Mouse (Mus musculus) limb, embryonic 13.5 days (tissue): ENCODE measurements around the gene Ehd4. TPM values are rescaled to one million over a fixed set of nuclear protein-coding genes. Genes with fewer than 3 reads are reported as not detected.

Source experiments
- ATAC-seq: fragments of 200-750 bp; cut with Nextera tagmentation; 2 replicates; pipeline ENCODE4 v1.8.0; 2017; ENCODE audit warnings: low read depth, moderate number of reproducible peaks, moderate TSS enrichment; ENCODE audit not compliant: low FRiP score
- H3K27ac ChIP-seq: fragments of 300-500 bp; sonication (generic); 2 replicates; pipeline ENCODE4 v1.5.1; 2015; ENCODE audit warnings: inconsistent platforms, mild to moderate bottlenecking, moderate library complexity
- H3K27me3 ChIP-seq: fragments of 300-500 bp; sonication (generic); 2 replicates; pipeline ENCODE4 v1.6.1; 2015; ENCODE audit warnings: mild to moderate bottlenecking, inconsistent platforms
- H3K36me3 ChIP-seq: fragments of 300-500 bp; sonication (generic); 2 replicates; pipeline ENCODE4 v1.6.1; 2015; ENCODE audit warnings: inconsistent platforms, mild to moderate bottlenecking, moderate library complexity
- H3K4me1 ChIP-seq: fragments of 300-500 bp; sonication (generic); 2 replicates; pipeline ENCODE4 v1.6.1; 2015; ENCODE audit warnings: inconsistent platforms
- H3K4me2 ChIP-seq: fragments of 300-500 bp; sonication (generic); replicated peaks from 2 replicates; pipeline ENCODE4 v1.6.1; 2015; ENCODE audit warnings: inconsistent platforms, mild to moderate bottlenecking, moderate library complexity
- H3K4me3 ChIP-seq: fragments of 300-500 bp; sonication (generic); 2 replicates; pipeline ENCODE4 v1.5.1; 2015; ENCODE audit warnings: moderate library complexity, mild to moderate bottlenecking, inconsistent platforms
- H3K9ac ChIP-seq: fragments of 300-500 bp; sonication (generic); 2 replicates; pipeline ENCODE4 v1.6.1; 2015; ENCODE audit warnings: mild to moderate bottlenecking, inconsistent platforms
- H3K9me3 ChIP-seq: fragments of 300-500 bp; sonication (generic); 2 replicates; pipeline ENCODE4 v1.6.1; 2016; ENCODE audit warnings: inconsistent platforms
- WGBS: fragments of 180-500 bp; shearing (Covaris S2); methylation state at CpG from one replicate; pipeline ENCODE4 v1.1.7; 2015; 5-methylcytosine and 5-hydroxymethylcytosine counted together
- polyA plus RNA-seq: library from polyadenylated mRNA; unstranded; fragments of >200 nt; fragmentation: Nextera tagmentation; extraction: Ambion mirVana; gene quantifications from 2 replicates; pipeline ENCODE4 v1.2.1, GENCODE M21; 2015

Ehd4 gene
- polyA plus RNA-seq, 1 experiment from 2014 or later, result 40.4 TPM

- no peak overlapping the region for H3K9ac ChIP-seq
- WGBS, result 71% methylated on average over 9 of the region's 9 CpGs
- H3K27ac ChIP-seq, result no peak overlapping the region
- H3K4me1 ChIP-seq, result no peaks in the 10 kb centered on the region
- H3K27me3 ChIP-seq, result no peaks in the 10 kb centered on the region
- H3K4me2 ChIP-seq, result no peak overlapping the region
- no peak for ATAC-seq
- H3K36me3 ChIP-seq, result no peaks in the 10 kb centered on the region
- no peaks in the 10 kb centered on the region for H3K9me3 ChIP-seq
- H3K4me3 ChIP-seq, result no peak overlapping the region
Measured at GRCm38 (mm10) chr2:120060651-120061050, 93.8 kb downstream of the Ehd4 start.

GRCm38 (mm10) chr2:120060190-120060589 lies 94.2 kb downstream of the Ehd4 start:
- Histone ChIP-seq H3K4me2 (no peak overlapping the region), H3K4me1 (no peaks in the 10 kb centered on the region), H3K9me3 (no peaks in the 10 kb centered on the region), H3K27me3 (no peaks in the 10 kb centered on the region), H3K9ac (no peak overlapping the region), H3K4me3 (no peak overlapping the region), H3K36me3 (no peaks in the 10 kb centered on the region), H3K27ac (no peak overlapping the region)
- no peak for ATAC-seq
- 52% methylated on average over 6 of the region's 6 CpGs for WGBS

- WGBS, result 81% methylated on average over 3 of the region's 3 CpGs
Measured at GRCm38 (mm10) chr2:120059466-120059865, 94.9 kb downstream of the Ehd4 start.

GRCm38 (mm10) chr2:120058818-120059217 lies 95.6 kb downstream of the Ehd4 start:
- no peak for ATAC-seq
- no peak overlapping the region for H3K4me3 ChIP-seq
- H3K4me2 ChIP-seq, result no peak overlapping the region
- H3K27ac ChIP-seq, result no peak overlapping the region
- H3K4me1 ChIP-seq, result no peaks in the 10 kb centered on the region
- H3K36me3 ChIP-seq, result no peaks in the 10 kb centered on the region
- WGBS, result 78% methylated on average over 4 of the region's 4 CpGs
- H3K9me3 ChIP-seq, result no peaks in the 10 kb centered on the region
- H3K9ac ChIP-seq, result no peak overlapping the region
- no peaks in the 10 kb centered on the region for H3K27me3 ChIP-seq

More at GRCm38 (mm10) chr2:120059466-120059865, 94.9 kb downstream of the Ehd4 start:
- H3K36me3 ChIP-seq, result no peaks in the 10 kb centered on the region
- no peak overlapping the region for H3K4me3 ChIP-seq
- no peak overlapping the region for H3K9ac ChIP-seq
- no peak overlapping the region for H3K27ac ChIP-seq
- no peaks in the 10 kb centered on the region for H3K27me3 ChIP-seq
- H3K9me3 ChIP-seq, result no peaks in the 10 kb centered on the region
- H3K4me2 ChIP-seq, result no peak overlapping the region
- H3K4me1 ChIP-seq, result no peaks in the 10 kb centered on the region
- no peak for ATAC-seq

- no peak overlapping the region for H3K27ac ChIP-seq
- 82% methylated on average over 10 of the region's 10 CpGs for WGBS
- no peak overlapping the region for H3K4me2 ChIP-seq
- H3K36me3 ChIP-seq, result no peaks in the 10 kb centered on the region
- H3K4me3 ChIP-seq, result no peak overlapping the region
- H3K27me3 ChIP-seq, result no peaks in the 10 kb centered on the region
- H3K4me1 ChIP-seq, result peaks cover 4% of the 10 kb centered on the region; the same call in 1 of the 2 replicates
- H3K9ac ChIP-seq, result no peak overlapping the region
- H3K9me3 ChIP-seq, result no peaks in the 10 kb centered on the region
- ATAC-seq, result no peak
Measured at GRCm38 (mm10) chr2:120055923-120056322, 98.5 kb downstream of the Ehd4 start.

GRCm38 (mm10) chr2:120054771-120055552 lies 99.4 kb downstream of the Ehd4 start:
- Histone ChIP-seq H3K36me3 (no peaks in the 10 kb centered on the region), H3K4me3 (no peak overlapping the region), H3K4me1 (peaks cover 4% of the 10 kb centered on the region; the same call in 1 of the 2 replicates), H3K9me3 (no peaks in the 10 kb centered on the region), H3K27me3 (no peaks in the 10 kb centered on the region), H3K27ac (no peak overlapping the region), H3K9ac (no peak overlapping the region), H3K4me2 (no peak overlapping the region)
- WGBS, result 87% methylated on average over 12 of the region's 12 CpGs
- no peak for ATAC-seq

- Histone ChIP-seq H3K9ac (no peak overlapping the region), H3K9me3 (no peaks in the 10 kb centered on the region), H3K4me3 (no peak overlapping the region), H3K4me1 (peaks cover 14% of the 10 kb centered on the region; the same call in 1 of the 2 replicates), H3K27ac (no peak overlapping the region), H3K4me2 (no peak overlapping the region), H3K36me3 (no peaks in the 10 kb centered on the region), H3K27me3 (0 out of 2 replicates have a peak, but pooled peaks cover 3% of the 10 kb centered on the region)
- 66% methylated on average over 6 of the region's 6 CpGs for WGBS
- no peak for ATAC-seq
Measured at GRCm38 (mm10) chr2:120051405-120051804, 103.0 kb downstream of the Ehd4 start.

- no peak overlapping the region for H3K9ac ChIP-seq
- H3K4me3 ChIP-seq, result no peak overlapping the region
- WGBS, result 51% methylated on average over 10 of the region's 10 CpGs
- H3K4me2 ChIP-seq, result no peak overlapping the region
- H3K4me1 ChIP-seq, result peaks cover 26% of the 10 kb centered on the region
- no peak overlapping the region for H3K27ac ChIP-seq
- no peaks in the 10 kb centered on the region for H3K36me3 ChIP-seq
- 0 out of 2 replicates have a peak, but pooled peaks cover 3% of the 10 kb centered on the region for H3K27me3 ChIP-seq
- no peak for ATAC-seq
- no peaks in the 10 kb centered on the region for H3K9me3 ChIP-seq
Measured at GRCm38 (mm10) chr2:120049632-120050274, 104.7 kb downstream of the Ehd4 start.

GRCm38 (mm10) chr2:120048173-120048572 lies 106.2 kb downstream of the Ehd4 start:
- H3K4me2 ChIP-seq, result no peak overlapping the region
- no peak overlapping the region for H3K9ac ChIP-seq
- ATAC-seq, result no peak
- H3K4me3 ChIP-seq, result no peak overlapping the region
- no peaks in the 10 kb centered on the region for H3K36me3 ChIP-seq
- no peak overlapping the region for H3K27ac ChIP-seq
- 0 out of 2 replicates have a peak, but pooled peaks cover 3% of the 10 kb centered on the region for H3K27me3 ChIP-seq
- H3K9me3 ChIP-seq, result no peaks in the 10 kb centered on the region
- 70% methylated on average over 9 of the region's 9 CpGs for WGBS
- peaks cover 38% of the 10 kb centered on the region for H3K4me1 ChIP-seq

- H3K4me1 ChIP-seq, result peaks cover 38% of the 10 kb centered on the region
- no peak overlapping the region for H3K4me3 ChIP-seq
- ATAC-seq, result no peak
- 0 out of 2 replicates have a peak overlapping the region, but pooled peaks have one; percentile 31 for H3K9ac ChIP-seq
- H3K36me3 ChIP-seq, result peaks cover 10% of the 10 kb centered on the region
- no peak overlapping the region for H3K4me2 ChIP-seq
- no peak overlapping the region for H3K27ac ChIP-seq
- WGBS, result 58% methylated on average over 14 of the region's 14 CpGs
- H3K27me3 ChIP-seq, result 0 out of 2 replicates have a peak, but pooled peaks cover 3% of the 10 kb centered on the region
- H3K9me3 ChIP-seq, result no peaks in the 10 kb centered on the region
Measured at GRCm38 (mm10) chr2:120046486-120047310, 107.7 kb downstream of the Ehd4 start.

- Histone ChIP-seq H3K36me3 (peaks cover 31% of the 10 kb centered on the region), H3K27me3 (0 out of 2 replicates have a peak, but pooled peaks cover 3% of the 10 kb centered on the region), H3K4me3 (no peak overlapping the region), H3K27ac (peak overlapping the region; percentile 61; the same call in 1 of the 2 replicates), H3K4me1 (peaks cover 34% of the 10 kb centered on the region), H3K9me3 (no peaks in the 10 kb centered on the region), H3K4me2 (peak overlapping the region; percentile 9), H3K9ac (no peak overlapping the region)
- ATAC-seq, result 0 out of 2 replicates have a peak, but pooled peaks have one; percentile 22
- WGBS, result 73% methylated on average over 3 of the region's 3 CpGs
Measured at GRCm38 (mm10) chr2:120044676-120045075, 109.7 kb downstream of the Ehd4 start.
